In genomic region chr15:24297236-24297635, GRCm38 (mm10) we compare ENCODE assay signal across 10 mouse cellular contexts.
DNase-seq lines count a peak whose midpoint lies in the region.
"Had no signal": no experiment of that assay in that cellular context is flagged by ENCODE, and none has a peak within 500 bp of the region (broad histone marks: within the 10 kb centered on the region; RNA-seq: fewer than 3 reads in every experiment).

No protein-coding gene starts in this region.

- DNase-seq in cerebellum, adult 11-12 months: peak; percentile 59
- DNase-seq in cerebellum, adult 8-10 months: peak; percentile 32
- DNase-seq in cerebellum, postnatal 14 days: peak; percentile 20 to 38
- no peak for DNase-seq in spleen, adult 12 weeks (ENCODE audit: low spot score)
- no peak for DNase-seq in left cerebral cortex, adult 9 months (ENCODE audit: low spot score in 2 of 2)
- DNase-seq in adrenal gland, adult 8-10 months: no peak
- DNase-seq: adrenal gland, adult 2 months; adrenal gland, postnatal 36 days; gastrocnemius, postnatal 25 days; kidney, adult 2 months had no signal

Comparison
In these comparisons a context has a peak if more than half of its experiments do, and no peak if none do; other contexts are left out.
1. DNase-seq: peak in cerebellum, adult 11-12 months (single experiment), cerebellum, adult 8-10 months (single experiment) and cerebellum, postnatal 14 days (2 of 2); none in spleen, adult 12 weeks (single experiment), left cerebral cortex, adult 9 months (0 of 2) and adrenal gland, adult 8-10 months (single experiment).